Mouse (Mus musculus): ENCODE results near the gene Sept4.

Gene Sept4

DNA sequence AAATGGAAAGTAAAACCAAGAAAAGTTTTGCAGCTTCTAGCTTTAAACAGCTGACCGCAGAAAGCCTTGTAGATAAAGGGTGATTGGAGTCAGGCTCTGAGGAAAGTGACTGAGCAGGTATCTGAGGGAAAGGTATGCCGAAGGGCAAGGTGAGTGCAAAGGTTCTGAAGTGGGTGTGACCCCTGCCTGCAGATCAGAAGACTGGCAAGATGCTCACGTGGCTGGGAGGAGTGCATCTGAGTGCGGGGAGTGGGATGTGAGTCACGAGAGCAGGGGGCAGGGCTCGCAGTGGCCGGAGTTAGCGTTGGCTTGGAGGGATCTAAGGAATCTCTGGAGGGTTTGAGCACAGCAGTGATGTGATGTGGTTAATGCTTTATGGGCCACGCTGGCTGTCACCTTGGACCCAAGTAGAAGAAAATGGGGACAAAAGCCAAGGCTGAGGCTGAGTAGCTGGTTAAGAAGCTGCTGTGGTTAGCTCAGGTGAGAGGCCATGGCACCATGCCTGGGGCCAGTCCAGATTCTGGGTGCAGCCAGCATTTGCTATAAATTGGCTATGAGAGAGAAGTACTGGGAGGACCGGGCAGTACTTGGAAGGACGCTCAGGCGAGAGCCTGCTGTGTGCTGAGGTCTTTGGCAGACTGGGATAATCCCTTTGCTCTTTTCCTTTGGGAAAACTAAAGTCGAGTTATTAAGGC lies 30.8 kb downstream of the Sept4 start:
- no peak for DNase-seq (ENCODE audit: low spot score in 2 of 2)

GRCm38 (mm10) chr11:87600322-87600853 lies 31.7 kb downstream of the Sept4 start:
- no peak for DNase-seq (ENCODE audit: low spot score in 2 of 2)

DNA sequence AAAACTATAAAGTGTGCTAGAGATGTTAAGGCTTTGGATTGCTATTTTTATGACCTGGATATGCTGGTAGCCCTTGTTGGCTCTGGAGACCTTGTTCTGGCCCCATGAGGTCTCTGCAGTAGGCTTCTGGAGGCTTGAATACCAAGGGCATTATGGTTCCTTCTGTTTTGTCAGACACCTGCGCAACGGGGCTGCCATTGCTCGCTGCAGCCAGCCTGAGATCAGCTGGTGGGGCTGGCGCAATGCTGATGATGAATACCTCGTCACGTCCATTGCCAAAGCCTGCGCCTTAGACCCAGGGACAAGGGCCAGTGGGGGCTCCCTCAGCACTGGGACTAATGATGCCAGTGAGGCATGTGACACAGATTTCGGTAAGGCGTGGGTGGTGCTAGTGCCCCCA lies 33.5 kb downstream of the Sept4 start:
- DNase-seq (ENCODE audit: low spot score in 2 of 2) = no peak

GRCm38 (mm10) chr11:87603571-87603970 lies 34.9 kb downstream of the Sept4 start:
- DNase-seq (ENCODE audit: low spot score in 2 of 2) = no peak

DNA sequence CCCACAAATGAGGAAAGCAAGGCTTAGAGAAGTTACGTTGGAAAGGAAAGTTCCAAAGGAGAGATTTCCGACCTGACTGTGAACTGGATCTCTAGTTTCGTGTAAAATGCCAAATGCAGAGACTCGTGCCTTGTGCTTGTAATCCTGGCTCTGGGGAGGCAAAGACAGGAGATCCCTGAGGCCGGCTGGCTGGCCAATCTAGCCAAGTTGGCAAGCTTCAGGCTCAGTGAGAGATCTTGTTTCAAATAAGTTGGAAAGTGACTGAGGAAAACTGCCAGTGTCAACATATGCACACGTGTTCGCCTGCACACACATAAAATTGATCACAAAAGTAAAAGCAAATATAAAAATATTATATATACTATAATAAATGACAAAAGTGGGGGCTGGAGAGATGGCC lies 40.6 kb downstream of the Sept4 start:
- no peak for DNase-seq (ENCODE audit: low spot score in 2 of 2)

GRCm38 (mm10) chr11:87611547-87611946 lies 42.8 kb downstream of the Sept4 start:
- no peak for DNase-seq (ENCODE audit: low spot score in 2 of 2)

- no peak for DNase-seq (ENCODE audit: low spot score in 2 of 2)
Measured at GRCm38 (mm10) chr11:87613972-87614371, 45.3 kb downstream of the Sept4 start.

GRCm38 (mm10) chr11:87615551-87615950 lies 46.8 kb downstream of the Sept4 start:
- no peak for DNase-seq (ENCODE audit: low spot score in 2 of 2)

GRCm38 (mm10) chr11:87615952-87616351 lies 47.2 kb downstream of the Sept4 start:
- no peak for DNase-seq (ENCODE audit: low spot score in 2 of 2)

DNA sequence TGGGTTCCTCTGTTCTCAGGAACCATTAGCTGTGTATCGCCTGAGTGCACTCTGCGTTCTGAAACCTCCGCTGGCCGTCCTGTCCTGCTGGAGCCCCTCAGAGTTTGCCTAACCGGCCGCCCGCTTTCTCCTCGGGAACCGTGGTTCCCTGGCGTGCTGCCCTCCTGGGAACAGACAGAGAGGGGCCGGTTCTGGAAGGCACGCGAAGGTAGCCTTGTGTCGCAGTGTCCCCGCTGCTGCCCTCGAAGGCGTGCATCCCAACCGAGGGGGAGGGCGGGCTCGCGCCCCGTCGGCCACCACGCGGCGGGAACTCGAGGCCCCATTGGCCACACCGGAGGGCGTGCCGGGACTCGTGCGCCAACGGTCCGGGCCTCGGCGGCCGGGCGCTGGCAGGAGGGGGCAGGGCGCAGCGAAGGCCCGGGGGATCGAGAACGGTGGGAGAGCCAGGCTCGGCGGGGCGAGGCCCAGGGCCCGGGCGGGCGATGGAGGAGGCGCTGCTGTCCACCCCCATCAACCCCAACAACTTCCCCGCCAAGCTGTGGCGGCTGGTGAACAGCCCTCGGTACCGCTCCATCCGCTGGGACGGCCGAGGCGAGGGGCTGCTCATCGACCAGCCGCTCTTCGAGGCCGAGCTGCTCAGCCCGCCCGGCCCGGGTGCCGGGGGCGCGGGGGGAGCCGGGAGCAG lies 48.2 kb downstream of the Sept4 start, which contains the start of gene Hsf5:
TSS of gene Hsf5 (plus strand) at position 375 of the 685 bp plus-strand sequence.
- no peak for DNase-seq (ENCODE audit: low spot score in 2 of 2)

DNA sequence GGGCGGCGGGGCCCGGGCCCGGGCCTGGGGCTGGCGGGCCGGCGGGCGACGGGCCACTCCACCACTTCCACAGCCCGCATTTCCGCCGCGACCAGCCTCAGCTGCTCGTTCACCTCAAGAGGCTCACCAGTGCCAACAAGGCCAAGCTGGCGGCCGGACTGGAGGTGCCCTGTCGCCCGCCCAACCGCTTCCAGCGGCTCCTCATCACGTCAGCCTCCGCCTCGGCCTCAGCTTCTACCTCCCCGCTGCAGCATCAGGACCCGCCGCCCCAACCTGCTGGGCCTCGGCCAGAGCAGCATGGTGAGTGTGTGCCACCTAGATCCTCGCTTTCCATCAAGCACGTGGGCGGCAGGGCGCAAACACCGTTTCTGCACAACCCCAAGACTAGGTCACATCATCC lies 48.9 kb downstream of the Sept4 start:
- DNase-seq (ENCODE audit: low spot score in 2 of 2) = no peak

- DNase-seq (ENCODE audit: low spot score in 2 of 2) = no peak
Measured at GRCm38 (mm10) chr11:87623160-87623559, 54.5 kb downstream of the Sept4 start.

GRCm38 (mm10) chr11:87629859-87630258 lies 61.2 kb downstream of the Sept4 start:
- DNase-seq (ENCODE audit: low spot score in 2 of 2) = peak in 1 of 2 experiments; percentile 34

GRCm38 (mm10) chr11:87638793-87639192 lies 70.1 kb downstream of the Sept4 start:
- no peak for DNase-seq (ENCODE audit: low spot score in 2 of 2)

DNA sequence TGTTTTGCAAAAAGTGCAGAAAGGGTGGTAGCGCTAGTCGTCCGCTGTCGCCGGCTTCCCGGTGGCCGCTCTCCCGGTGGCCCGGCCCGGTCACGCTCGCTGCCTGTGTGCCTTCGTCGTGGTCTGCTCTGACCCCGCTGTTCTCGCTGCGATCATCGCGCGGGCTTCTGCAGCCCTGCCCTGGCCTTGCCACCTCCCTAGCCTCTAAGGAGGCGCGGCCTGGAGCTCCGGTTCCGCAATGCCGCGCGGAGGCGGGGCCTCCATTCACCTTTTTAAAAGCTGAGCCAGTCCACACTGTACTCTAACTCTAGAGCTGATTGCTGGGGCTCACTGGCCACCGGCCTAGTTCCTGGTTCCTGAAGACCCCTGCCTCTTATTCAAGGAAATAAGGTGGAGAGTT lies 70.5 kb downstream of the Sept4 start:
- peak; percentile 25 to 46 for DNase-seq (ENCODE audit: low spot score in 2 of 2)
